ENCODE assay signal across 8 mouse cellular contexts in the genomic region with DNA sequence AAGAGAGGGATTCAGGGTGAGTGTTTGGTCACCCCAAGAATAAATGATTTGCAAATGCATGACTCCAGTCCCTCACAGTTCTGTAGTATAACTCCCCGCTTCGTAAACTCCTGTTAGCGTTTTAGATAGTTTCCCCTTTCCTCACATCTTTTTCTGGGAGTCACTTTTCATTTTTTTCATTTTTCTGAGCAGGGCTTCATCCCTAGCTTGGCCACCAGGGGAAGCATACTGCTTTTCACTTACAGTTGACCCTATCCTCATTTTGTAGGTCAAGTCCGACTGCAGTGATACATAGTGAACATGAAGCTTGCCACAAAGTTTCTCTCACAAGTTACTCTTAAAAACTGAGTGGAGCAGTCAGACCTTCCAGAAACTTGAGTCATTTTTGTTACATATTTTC. TPM values are rescaled to one million over a fixed set of nuclear protein-coding genes. Genes with fewer than 3 reads are reported as not detected.
A peak's percentile ranks its signal among the peaks of the same experiment; 100 is the strongest.
DNase-seq lines count a peak whose midpoint lies in the region; ATAC-seq and TF ChIP-seq lines count a peak whose summit lies in the region.

No protein-coding gene starts in this region.

- no peaks in the 10 kb centered on the region for H3K27me3 ChIP-seq in heart, postnatal 0 days (ENCODE audit: control insufficient read depth, insufficient read depth, low read length)
- H3K27me3 ChIP-seq in midbrain, embryonic 10.5 days (ENCODE audit: low read depth, poor library complexity, severe bottlenecking) = no peaks in the 10 kb centered on the region

- H3K36me3 ChIP-seq in heart, postnatal 0 days (replicated peaks; ENCODE audit: control insufficient read depth, insufficient read depth, low read length) = peaks cover 6% of the 10 kb centered on the region; the same call in 1 of the 2 replicates
- H3K36me3 ChIP-seq in midbrain, embryonic 10.5 days = peaks cover 34% of the 10 kb centered on the region

- intact Hi-C loops in left cerebral cortex, postnatal 4 days (cut with DNase I) = no loop called here
- intact Hi-C loops in left cerebral cortex, postnatal 36 days (cut with DNase I) = loop anchor here (5.0 kb wide), 1 partner anchor 46 kb away; no protein-coding TSS in a partner anchor

- no peak for TF ChIP-seq EP300 in heart, postnatal 0 days (IDR thresholded peaks at IDR 0.05; ENCODE audit: low read depth)

- 25% methylated on average over 4 of the region's 4 CpGs for WGBS in heart, postnatal 0 days
- 60% methylated on average over 4 of the region's 4 CpGs for WGBS in midbrain, embryonic 10.5 days

- peak; percentile 69 for TF ChIP-seq CTCF in heart, postnatal 0 days (IDR thresholded peaks at IDR 0.05; ENCODE audit: low read depth)

- peak overlapping the region; percentile 95 for H3K4me2 ChIP-seq in heart, postnatal 0 days (ENCODE audit: low read depth, low read length)

- DNase-seq in left cerebral cortex, postnatal 4 days = peak; percentile 10
- DNase-seq in left cerebral cortex, postnatal 36 days (ENCODE audit: low spot score in 2 of 2) = no peak
- peak; percentile 42 for DNase-seq in embryo, embryonic 9.5 days (ENCODE audit: extremely low spot score)
- DNase-seq in heart, postnatal 0 days (ENCODE audit: low spot score) = peak; percentile 80
- DNase-seq in kidney, postnatal 36 days = peak; percentile 44 to 58
- DNase-seq in midbrain, embryonic 10.5 days (ENCODE audit: low spot score) = peak; percentile 25
- peak; percentile 24 for DNase-seq in thymus, postnatal 25 days
- DNase-seq in ovary, postnatal 10 days (ENCODE audit: low spot score) = no peak

- ATAC-seq in heart, postnatal 0 days (ENCODE audit: insufficient read depth, low read depth) = no peak

- H3K4me1 ChIP-seq in heart, postnatal 0 days (ENCODE audit: control insufficient read depth, insufficient read depth) = peaks cover 22% of the 10 kb centered on the region
- peaks cover 33% of the 10 kb centered on the region for H3K4me1 ChIP-seq in midbrain, embryonic 10.5 days

- H3K27ac ChIP-seq in heart, postnatal 0 days (ENCODE audit: low read depth) = peak overlapping the region; percentile 52
- H3K27ac ChIP-seq in midbrain, embryonic 10.5 days (replicated peaks) = no peak overlapping the region

- no peaks in the 10 kb centered on the region for H3K9me3 ChIP-seq in heart, postnatal 0 days (replicated peaks; ENCODE audit: control insufficient read depth, low read length)
- no peaks in the 10 kb centered on the region for H3K9me3 ChIP-seq in midbrain, embryonic 10.5 days (replicated peaks)

- H3K9ac ChIP-seq in heart, postnatal 0 days (replicated peaks; ENCODE audit: low read depth, low read length) = peak overlapping the region; percentile 98; the same call in 1 of the 2 replicates

- peak overlapping the region; percentile 97 for H3K4me3 ChIP-seq in heart, postnatal 0 days (ENCODE audit: low read depth, low read length)
- peak overlapping the region; percentile 89 for H3K4me3 ChIP-seq in midbrain, embryonic 10.5 days

RNA-seq across cellular contexts. Expression of a gene that starts 2.0 kb away (rescaled TPM):
- 10 to 100 TPM; 21.9 to 24.7 TPM for total RNA-seq in left cerebral cortex, postnatal 4 days (2021)
- 10 to 100 TPM; 14.5 to 18.7 TPM for total RNA-seq in left cerebral cortex, postnatal 36 days (2021)
- 14.2 and 19.0 TPM in 2 replicates for total RNA-seq in heart, postnatal 0 days (2014; rRNA removed; ENCODE audit: low replicate concordance)
- 4.4 and 5.1 TPM in 2 replicates for polyA plus RNA-seq in heart, postnatal 0 days (2015; fragmentation: Nextera tagmentation; extraction: Ambion mirVana)
- 5.9 and 6.0 TPM in 2 replicates for polyA plus RNA-seq in midbrain, embryonic 10.5 days (2016; fragmentation: Nextera tagmentation; extraction: Ambion mirVana)

Comparison
In these comparisons a context has a peak if more than half of its experiments do, and no peak if none do; other contexts are left out.
1. DNase-seq: peak in left cerebral cortex, postnatal 4 days (single experiment), embryo, embryonic 9.5 days (single experiment), heart, postnatal 0 days (single experiment), kidney, postnatal 36 days (2 of 2), midbrain, embryonic 10.5 days (single experiment) and thymus, postnatal 25 days (single experiment); none in left cerebral cortex, postnatal 36 days (0 of 2) and ovary, postnatal 10 days (single experiment).